Mouse (Mus musculus): ENCODE results near the gene Ubac1. TPM values are rescaled to one million over a fixed set of nuclear protein-coding genes. Genes with fewer than 3 reads are reported as not detected.

Ubac1 gene
- polyA plus RNA-seq (2015; fragmentation: Nextera tagmentation; extraction: Ambion mirVana), result 116 and 124 TPM in 2 replicates

DNA sequence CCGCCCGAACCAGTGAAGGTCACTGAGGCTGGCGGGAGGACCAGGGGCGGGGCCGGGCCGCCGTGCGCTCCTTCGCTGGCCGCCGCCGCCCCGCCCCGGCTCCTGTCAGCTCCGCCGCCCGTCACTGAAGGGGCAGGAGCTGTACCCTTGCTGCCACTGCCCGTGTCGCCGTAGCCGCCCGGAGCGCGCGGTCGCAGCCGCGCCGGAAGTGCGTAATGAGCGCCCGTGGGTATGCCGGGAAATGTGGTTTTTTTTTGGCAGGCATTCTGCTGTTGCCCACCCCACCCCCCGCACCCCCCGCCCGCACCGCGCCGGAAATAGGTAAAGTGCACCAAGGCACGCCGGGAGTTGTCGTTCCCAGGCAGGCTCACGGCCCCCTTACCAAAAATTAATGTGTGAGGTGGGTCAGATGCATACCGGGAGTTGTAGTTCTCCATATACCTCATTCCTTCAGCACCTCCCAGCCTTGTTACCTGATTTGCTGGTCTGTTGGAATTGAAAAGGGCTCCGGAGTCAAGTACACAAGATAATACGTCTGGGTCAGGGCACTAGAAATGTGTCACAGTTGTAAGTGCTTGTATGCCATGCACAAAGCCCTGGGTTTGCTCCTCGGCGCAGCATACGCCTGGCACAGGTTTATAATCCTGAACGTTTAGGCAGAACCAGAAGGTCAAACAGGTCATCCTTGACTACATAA is at the start of gene Ubac1:
Gene Ubac1, minus strand, starts transcription at position 187 of the 697 bp plus-strand sequence.
- H3K9ac ChIP-seq, result peak within 1 kb of the TSS; percentile 88

DNA sequence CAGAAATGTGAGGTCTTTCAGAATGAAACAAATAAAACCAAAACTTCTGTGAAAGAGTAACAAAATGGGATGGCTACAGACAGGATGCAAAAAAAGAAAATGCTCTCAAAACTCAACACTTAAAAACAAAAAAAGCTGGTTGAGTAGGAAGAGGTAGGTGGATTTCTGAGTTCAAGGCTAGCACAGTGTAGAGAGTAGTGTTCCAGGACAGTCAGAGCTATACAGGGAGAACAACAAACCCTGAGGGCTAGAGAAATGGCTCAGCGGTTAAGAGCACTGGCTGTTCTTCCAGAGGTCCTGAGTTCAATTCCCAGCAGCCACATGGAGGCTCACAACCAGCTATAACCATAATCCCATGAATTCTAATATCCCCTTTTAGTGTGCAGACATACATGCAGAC is 47.0 kb upstream of the Ubac1 start:
- no peaks in the 10 kb centered on the region for H3K27me3 ChIP-seq
- no peak for ATAC-seq (ENCODE audit: low read depth)
- H3K4me1 ChIP-seq (replicated peaks), result peaks cover 24% of the 10 kb centered on the region
- no peak overlapping the region for H3K27ac ChIP-seq (replicated peaks)
- 90% methylated on average over 1 of the region's 1 CpGs for WGBS
- no peak overlapping the region for H3K4me3 ChIP-seq
- H3K36me3 ChIP-seq, result no peaks in the 10 kb centered on the region
- no peaks in the 10 kb centered on the region for H3K9me3 ChIP-seq
- H3K9ac ChIP-seq, result no peak overlapping the region
- H3K4me2 ChIP-seq, result no peak overlapping the region

More for the DNA sequence above, at the start of gene Ubac1:
- no peaks in the 10 kb centered on the region for H3K27me3 ChIP-seq
- WGBS, result 7% methylated on average over 49 of the region's 50 CpGs
- peak within 1 kb of the TSS; percentile 89 for H3K27ac ChIP-seq (replicated peaks)
- peaks cover 39% of the 10 kb centered on the region for H3K4me1 ChIP-seq (replicated peaks)
- no peaks in the 10 kb centered on the region for H3K9me3 ChIP-seq
- no peaks in the 10 kb centered on the region for H3K36me3 ChIP-seq
- H3K4me2 ChIP-seq, result peak within 1 kb of the TSS; percentile 97
- peak; percentile 93 for ATAC-seq (ENCODE audit: low read depth)
- H3K4me3 ChIP-seq, result peak within 1 kb of the TSS; percentile 87

DNA sequence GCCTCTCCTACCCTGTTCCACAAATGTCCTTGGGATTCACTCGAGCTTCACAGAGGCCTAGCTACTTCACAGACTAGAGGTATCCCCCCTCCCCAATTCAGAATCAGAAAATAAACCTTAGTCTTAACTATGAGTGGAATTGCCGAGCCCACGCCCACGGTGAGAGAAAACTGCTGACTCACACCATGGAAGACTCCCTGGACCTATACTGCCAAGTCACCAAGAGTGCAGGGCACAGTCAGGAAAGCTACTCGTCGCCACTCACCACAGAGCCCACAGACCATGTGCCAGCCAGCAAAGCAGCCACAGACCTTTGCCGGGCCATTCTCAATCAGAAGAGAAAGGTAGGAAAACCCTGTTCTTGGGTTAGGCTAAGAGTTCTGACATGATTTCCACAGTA is 46.6 kb upstream of the Ubac1 start:
- Histone ChIP-seq H3K4me2 (no peak overlapping the region), H3K4me1 (replicated peaks) (peaks cover 24% of the 10 kb centered on the region), H3K36me3 (no peaks in the 10 kb centered on the region), H3K9ac (no peak overlapping the region), H3K27ac (replicated peaks) (no peak overlapping the region), H3K4me3 (no peak overlapping the region), H3K9me3 (no peaks in the 10 kb centered on the region), H3K27me3 (no peaks in the 10 kb centered on the region)
- WGBS, result 81% methylated on average over 7 of the region's 7 CpGs
- ATAC-seq (ENCODE audit: low read depth), result no peak

DNA sequence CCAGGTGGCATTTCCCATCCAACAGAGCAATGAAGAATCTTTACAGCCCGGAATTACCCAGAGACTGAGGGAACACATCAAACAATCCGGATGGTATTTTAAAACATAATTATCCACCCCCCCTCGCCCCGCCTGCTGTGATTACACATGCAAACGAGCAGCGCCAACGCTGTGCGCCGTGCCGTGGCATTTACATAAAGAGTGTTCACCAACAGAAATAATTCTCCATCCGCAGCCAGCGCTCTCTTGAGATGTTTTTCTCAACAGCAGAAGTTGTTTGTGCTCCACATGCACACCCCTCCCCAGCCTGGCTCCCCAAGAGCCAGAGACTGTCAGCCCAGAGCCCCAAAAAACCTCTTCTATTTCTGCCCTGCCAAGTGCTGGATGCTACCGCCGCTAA is 45.0 kb upstream of the Ubac1 start:
- peak overlapping the region; percentile 65 for H3K27ac ChIP-seq (replicated peaks)

DNA sequence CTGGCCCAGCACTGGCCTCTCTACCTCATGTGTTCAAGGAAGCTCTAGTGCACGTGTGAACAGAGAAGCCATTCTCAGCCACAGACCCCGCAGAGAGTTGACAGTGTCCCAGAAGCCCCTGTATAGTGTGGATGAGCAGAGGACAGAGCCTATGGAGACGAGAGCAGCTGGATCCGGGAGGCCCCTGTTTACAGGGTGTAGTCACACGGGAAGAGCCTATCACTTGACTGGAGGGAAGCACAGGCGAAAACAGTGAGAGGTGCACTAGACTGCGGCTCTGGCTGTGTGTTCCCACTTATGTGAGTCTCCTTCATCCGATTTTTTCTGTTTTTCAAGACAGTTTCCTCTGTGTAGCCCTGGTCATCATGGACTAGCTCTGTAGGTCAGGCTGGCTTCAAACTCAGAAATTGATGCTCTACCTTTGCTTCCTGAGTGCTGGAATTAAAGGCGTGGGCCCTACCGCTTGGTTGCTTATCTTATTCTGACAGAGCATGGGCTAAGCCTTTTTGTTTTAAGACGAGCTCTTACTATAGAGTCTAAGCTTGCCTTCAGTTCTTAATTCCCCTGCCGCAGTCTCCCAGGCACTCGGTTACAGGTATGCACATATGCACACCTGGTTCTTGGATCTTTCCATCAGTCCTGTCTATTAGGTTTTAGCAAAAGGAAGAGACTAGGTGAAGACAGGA is 41.3 kb upstream of the Ubac1 start:
- no peaks in the 10 kb centered on the region for H3K27me3 ChIP-seq
- H3K36me3 ChIP-seq, result peaks cover 13% of the 10 kb centered on the region; the same call in 1 of the 2 replicates
- no peak overlapping the region for H3K4me2 ChIP-seq
- ATAC-seq (ENCODE audit: low read depth), result no peak
- H3K9ac ChIP-seq, result no peak overlapping the region
- no peaks in the 10 kb centered on the region for H3K9me3 ChIP-seq
- no peak overlapping the region for H3K27ac ChIP-seq (replicated peaks)
- no peak overlapping the region for H3K4me3 ChIP-seq
- 85% methylated on average over 13 of the region's 13 CpGs for WGBS
- H3K4me1 ChIP-seq (replicated peaks), result peaks cover 24% of the 10 kb centered on the region

More for the DNA sequence above, 45.0 kb upstream of the Ubac1 start:
- H3K9me3 ChIP-seq, result no peaks in the 10 kb centered on the region
- H3K4me2 ChIP-seq, result peak overlapping the region; percentile 18
- H3K4me1 ChIP-seq (replicated peaks), result peaks cover 24% of the 10 kb centered on the region
- no peaks in the 10 kb centered on the region for H3K27me3 ChIP-seq
- H3K36me3 ChIP-seq, result no peaks in the 10 kb centered on the region
- no peak overlapping the region for H3K9ac ChIP-seq
- H3K4me3 ChIP-seq, result no peak overlapping the region
- WGBS, result 24% methylated on average over 14 of the region's 14 CpGs
- ATAC-seq (ENCODE audit: low read depth), result peak; percentile 16; the same call in 1 of the 2 replicates

DNA sequence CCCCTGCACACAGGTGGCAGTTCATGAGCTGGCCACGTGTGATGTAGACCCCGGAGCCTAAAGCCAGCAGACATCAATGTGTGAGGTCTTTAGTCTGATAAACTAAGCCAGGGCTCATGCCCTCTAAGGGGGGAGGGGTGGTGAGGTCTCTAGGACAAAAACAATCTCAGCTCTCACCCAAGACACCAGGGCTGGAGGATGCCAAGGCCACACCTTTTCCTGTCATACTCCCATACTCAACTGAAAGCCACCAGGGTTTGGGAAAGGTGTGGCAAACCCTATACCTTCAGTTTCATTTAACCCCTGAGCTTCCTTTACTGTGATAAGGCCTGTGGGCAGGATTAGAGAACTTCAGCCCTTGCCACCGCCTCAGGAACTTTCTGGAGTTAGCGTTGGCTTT is 40.7 kb upstream of the Ubac1 start:
- H3K4me2 ChIP-seq, result no peak overlapping the region
- H3K9me3 ChIP-seq, result no peaks in the 10 kb centered on the region
- peaks cover 19% of the 10 kb centered on the region for H3K4me1 ChIP-seq (replicated peaks)
- WGBS, result 87% methylated on average over 4 of the region's 4 CpGs
- H3K4me3 ChIP-seq, result no peak overlapping the region
- H3K36me3 ChIP-seq, result peaks cover 13% of the 10 kb centered on the region; the same call in 1 of the 2 replicates
- no peak overlapping the region for H3K27ac ChIP-seq (replicated peaks)
- H3K27me3 ChIP-seq, result no peaks in the 10 kb centered on the region
- H3K9ac ChIP-seq, result no peak overlapping the region
- ATAC-seq (ENCODE audit: low read depth), result no peak

DNA sequence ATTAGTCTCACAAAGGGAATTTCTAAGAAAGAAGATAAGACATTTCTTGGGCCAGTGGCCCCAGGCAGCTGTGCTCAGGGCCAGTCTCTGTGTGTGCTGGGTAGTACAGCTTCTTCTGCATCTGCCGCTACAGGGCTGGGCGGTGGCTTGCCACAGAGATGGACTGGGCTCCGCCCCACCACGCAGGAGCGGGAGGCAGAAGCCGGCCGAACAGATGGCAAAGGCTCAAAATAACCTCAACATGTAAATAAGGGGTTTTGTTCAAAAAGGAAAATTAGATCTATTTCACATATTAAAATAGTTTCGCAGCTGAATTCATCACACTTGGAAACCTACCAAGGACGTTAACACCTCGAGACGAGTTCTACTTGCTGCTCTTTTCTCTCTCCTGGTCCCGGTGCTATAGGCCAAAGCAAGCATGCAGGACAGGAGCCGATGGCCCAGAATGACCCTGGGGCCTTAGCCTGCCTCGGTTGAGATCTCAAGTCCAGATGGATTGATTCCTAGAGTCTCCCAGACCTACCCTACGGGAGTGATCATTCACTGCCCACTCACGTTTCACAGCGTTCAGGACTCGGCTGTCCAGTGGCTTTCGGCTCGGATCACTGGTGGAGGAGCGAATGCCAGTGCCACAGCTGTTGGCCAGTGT is 39.6 kb upstream of the Ubac1 start:
- WGBS, result 68% methylated on average over 21 of the region's 21 CpGs
- no peaks in the 10 kb centered on the region for H3K9me3 ChIP-seq

DNA sequence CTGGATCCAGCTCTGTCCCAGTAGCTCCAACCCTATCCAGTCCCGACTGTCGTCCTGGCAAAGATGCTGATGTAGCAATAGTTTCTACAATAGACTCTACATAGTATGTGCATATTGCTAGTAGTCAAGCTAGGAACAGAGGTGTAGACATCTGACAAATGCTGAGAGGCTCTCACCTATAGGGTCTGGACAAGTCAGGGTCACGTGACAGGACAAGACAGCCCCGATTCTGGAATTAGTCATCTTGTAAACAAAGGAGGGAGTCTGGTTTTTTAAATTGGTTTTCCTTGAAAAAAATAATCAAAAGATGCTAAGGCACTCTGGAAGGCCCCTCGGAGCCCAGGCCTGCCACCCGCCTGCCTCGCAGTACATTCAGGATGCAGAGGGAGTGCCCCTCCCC is 35.5 kb upstream of the Ubac1 start:
- H3K27me3 ChIP-seq, result no peaks in the 10 kb centered on the region
- no peak overlapping the region for H3K4me3 ChIP-seq
- H3K36me3 ChIP-seq, result peaks cover 13% of the 10 kb centered on the region; the same call in 1 of the 2 replicates
- no peak overlapping the region for H3K9ac ChIP-seq
- 84% methylated on average over 7 of the region's 7 CpGs for WGBS
- H3K9me3 ChIP-seq, result no peaks in the 10 kb centered on the region
- H3K4me1 ChIP-seq (replicated peaks), result peaks cover 4% of the 10 kb centered on the region; the same call in 1 of the 2 replicates
- H3K27ac ChIP-seq (replicated peaks), result no peak overlapping the region
- no peak for ATAC-seq (ENCODE audit: low read depth)
- H3K4me2 ChIP-seq, result no peak overlapping the region

More for the DNA sequence above, 39.6 kb upstream of the Ubac1 start:
- Histone ChIP-seq H3K36me3 (peaks cover 13% of the 10 kb centered on the region; the same call in 1 of the 2 replicates), H3K27me3 (no peaks in the 10 kb centered on the region), H3K4me2 (no peak overlapping the region), H3K4me1 (replicated peaks) (peaks cover 8% of the 10 kb centered on the region), H3K4me3 (no peak overlapping the region), H3K9ac (no peak overlapping the region), H3K27ac (replicated peaks) (no peak overlapping the region)
- no peak for ATAC-seq (ENCODE audit: low read depth)

DNA sequence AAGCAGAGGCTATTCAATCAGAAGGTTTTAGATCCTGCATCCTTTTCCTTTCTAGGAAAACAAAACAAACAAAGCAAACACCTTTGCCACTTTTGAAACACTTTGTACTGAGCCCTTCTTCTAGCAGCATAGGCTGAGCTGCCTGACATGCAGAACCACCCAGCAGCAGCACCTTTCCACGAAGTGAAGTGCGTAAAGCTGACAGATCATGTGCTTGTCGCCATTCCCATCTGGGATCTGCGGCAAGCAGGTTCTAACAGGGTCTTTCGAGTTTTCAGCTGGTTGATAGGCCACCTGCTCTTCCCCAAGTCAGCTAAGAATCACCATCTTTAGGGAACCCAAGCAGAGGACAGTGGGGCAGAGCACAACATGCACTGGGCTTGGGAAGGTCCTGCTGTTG is 34.7 kb upstream of the Ubac1 start:
- H3K4me3 ChIP-seq, result no peak overlapping the region
- 78% methylated on average over 5 of the region's 5 CpGs for WGBS
- peaks cover 4% of the 10 kb centered on the region; the same call in 1 of the 2 replicates for H3K4me1 ChIP-seq (replicated peaks)
- H3K9me3 ChIP-seq, result no peaks in the 10 kb centered on the region
- no peaks in the 10 kb centered on the region for H3K27me3 ChIP-seq
- peaks cover 13% of the 10 kb centered on the region; the same call in 1 of the 2 replicates for H3K36me3 ChIP-seq
- no peak overlapping the region for H3K9ac ChIP-seq
- H3K4me2 ChIP-seq, result no peak overlapping the region
- no peak overlapping the region for H3K27ac ChIP-seq (replicated peaks)
- no peak for ATAC-seq (ENCODE audit: low read depth)

DNA sequence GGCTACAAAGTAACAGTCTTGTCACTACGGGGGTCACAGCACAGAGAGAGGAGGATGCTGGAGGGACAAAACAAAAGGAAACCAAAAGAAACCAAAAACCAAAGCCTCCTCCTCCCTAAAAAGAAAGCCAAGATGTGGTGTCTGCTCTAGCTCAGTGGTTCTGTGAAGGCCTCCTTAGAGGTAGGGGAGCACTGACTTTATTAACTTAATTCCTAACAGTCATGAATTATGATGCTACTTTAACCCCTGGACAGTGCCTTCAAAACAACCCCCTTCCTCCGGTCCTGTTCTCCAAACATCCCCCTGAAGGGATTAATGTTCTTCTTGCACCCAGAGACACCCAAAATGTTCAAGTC is 34.2 kb upstream of the Ubac1 start:
- Histone ChIP-seq H3K4me2 (no peak overlapping the region), H3K27ac (replicated peaks) (no peak overlapping the region), H3K9me3 (no peaks in the 10 kb centered on the region), H3K4me3 (no peak overlapping the region), H3K27me3 (no peaks in the 10 kb centered on the region), H3K9ac (no peak overlapping the region), H3K4me1 (replicated peaks) (peaks cover 4% of the 10 kb centered on the region; the same call in 1 of the 2 replicates), H3K36me3 (peaks cover 13% of the 10 kb centered on the region; the same call in 1 of the 2 replicates)
- WGBS, result 47% methylated on average over 2 of the region's 2 CpGs
- ATAC-seq (ENCODE audit: low read depth), result no peak

DNA sequence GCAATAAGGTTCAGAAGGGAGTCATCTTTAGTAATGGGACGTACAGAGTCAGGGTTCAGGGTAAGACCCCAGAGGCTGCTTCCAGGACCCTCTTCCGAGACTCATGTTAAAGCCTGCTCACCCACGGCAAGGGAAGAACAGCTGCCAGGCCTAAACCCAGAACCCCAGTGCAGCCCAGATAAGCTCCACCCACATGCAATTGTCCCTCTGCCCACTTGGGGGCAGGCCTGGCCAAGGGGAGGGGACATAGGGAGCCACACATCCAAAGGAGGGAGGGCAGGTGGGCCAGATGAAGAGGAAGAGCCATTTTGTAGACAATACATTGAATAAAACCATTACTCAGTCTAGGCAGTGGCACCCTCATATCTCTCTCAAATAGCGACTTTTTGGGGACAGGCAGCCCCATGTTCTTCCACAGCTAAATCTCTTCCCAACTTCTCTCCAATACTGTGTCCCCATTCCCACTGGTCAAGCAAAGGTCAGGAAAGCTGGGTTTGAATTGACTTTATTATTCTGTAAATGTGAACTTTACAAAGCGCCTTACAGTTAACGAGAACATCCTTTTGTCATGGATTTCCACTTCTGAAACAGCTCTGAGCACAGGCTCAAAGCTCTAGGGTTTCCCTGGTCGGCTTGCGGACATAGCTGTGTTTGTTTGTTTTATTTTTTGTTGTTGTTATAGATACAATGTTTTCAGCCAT is 33.6 kb upstream of the Ubac1 start:
- H3K4me3 ChIP-seq, result no peak overlapping the region
- peaks cover 4% of the 10 kb centered on the region; the same call in 1 of the 2 replicates for H3K4me1 ChIP-seq (replicated peaks)
- WGBS, result 27% methylated on average over 8 of the region's 8 CpGs
- H3K9ac ChIP-seq, result no peak overlapping the region
- peaks cover 10% of the 10 kb centered on the region; the same call in 1 of the 2 replicates for H3K36me3 ChIP-seq
- no peaks in the 10 kb centered on the region for H3K9me3 ChIP-seq
- H3K27ac ChIP-seq (replicated peaks), result no peak overlapping the region
- peak; percentile 49 for ATAC-seq (ENCODE audit: low read depth)
- H3K4me2 ChIP-seq, result no peak overlapping the region
- no peaks in the 10 kb centered on the region for H3K27me3 ChIP-seq
